Mouse (Mus musculus): ENCODE measurements around the gene Zfp810.

Zfp810 gene

DNA sequence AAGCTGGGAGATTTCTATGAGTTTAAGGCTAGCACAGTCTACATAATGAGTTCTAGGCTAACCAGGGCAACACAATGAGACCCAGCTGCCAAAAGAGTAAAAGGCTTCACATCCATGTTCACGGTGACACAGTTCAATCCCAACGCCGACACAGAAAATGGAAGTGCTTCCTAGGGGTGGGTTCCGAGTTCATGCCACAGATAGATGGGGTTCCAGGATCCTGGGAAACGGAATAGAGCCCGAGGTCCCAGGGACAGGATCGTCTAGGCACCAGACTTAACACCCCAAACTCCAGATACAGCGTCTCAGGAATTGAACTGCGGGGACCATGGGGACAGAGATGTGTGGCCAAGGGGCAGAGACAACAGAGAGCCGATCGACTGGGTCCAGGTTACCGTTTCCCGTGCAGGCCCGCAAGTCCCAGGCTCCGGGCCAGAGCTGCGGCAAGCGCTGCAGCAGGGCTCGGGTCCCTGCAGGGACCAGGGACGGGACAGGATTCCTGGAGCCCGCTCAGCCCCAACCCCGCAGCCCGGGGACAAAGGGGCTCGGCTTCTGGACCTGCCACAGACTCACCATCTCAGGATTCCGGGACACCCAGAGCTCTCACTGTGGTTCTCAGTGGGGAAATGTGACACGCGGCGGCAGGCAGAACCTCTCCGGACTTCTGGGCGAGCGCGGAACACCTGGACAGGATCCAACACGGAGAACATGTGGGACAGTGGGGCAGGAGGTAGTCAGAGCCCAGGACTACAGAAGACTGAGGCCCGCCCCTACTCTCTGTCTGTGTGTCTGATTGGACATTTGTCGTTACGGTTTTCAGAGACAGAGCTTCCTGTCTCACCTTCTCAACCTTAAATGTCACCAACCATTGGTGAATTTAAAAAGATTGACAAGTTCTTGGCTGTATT lies 48.0 kb downstream of the Zfp810 start, which contains the start of gene Zfp599:
Zfp599 (minus strand) TSS at position 712 of the 908 bp plus-strand sequence.
- DNase-seq: peak; percentile 68

DNA sequence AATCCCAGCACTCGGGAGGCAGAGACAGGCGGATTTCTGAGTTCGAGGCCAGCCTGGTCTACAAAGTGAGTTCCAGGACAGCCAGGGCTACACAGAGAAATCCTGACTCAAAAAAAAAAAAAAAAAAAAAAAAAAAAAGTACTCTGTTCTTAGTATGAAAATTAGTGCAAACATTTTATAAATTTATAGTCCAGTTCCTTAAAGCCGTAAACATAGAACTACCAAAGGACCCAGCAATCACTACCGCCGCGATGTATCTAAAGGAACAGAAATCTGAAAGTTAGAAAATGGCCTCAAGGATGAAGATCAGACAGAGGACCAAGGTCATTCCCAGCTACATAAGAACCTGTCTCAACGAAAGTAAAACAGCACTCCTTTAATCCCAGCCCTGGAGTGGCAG lies 48.7 kb downstream of the Zfp810 start:
- no peak for DNase-seq

DNA sequence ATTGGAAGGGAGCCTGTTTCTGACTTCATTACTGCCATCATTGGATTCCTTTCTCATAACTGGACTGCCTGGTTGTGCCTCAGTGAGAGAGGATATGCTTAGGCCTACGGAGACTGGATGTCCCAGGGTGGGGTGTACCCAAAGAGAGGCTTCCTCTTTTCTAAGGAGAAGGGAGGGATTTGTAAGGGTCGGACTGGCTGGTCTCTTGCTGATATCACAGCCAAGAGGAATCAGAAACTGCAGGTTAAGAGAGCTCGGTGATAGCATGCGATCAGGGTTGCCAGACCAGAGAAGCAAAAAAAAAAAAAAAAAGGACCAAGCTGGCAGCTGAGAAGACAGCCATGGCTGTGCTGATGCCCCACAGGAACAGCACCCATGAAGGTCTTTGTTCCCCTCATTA lies 50.9 kb downstream of the Zfp810 start:
- DNase-seq: no peak

DNA sequence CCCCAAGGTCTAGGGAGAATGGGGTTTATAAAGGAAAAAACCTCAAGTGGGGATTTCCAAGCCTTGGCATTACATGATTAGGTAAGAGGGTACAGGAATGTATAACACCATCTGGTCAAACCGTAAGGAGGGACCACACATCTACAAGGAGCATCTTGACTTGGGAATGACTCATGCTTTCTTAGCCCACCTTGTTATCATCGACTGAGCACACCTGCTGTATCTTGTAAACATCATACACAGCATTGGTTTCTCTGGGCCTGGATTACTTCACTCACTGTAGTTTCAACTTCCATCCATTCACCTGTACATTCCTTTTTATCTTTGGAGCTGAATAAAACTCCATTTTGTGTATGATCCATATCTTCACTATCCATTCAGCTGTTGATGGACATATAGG lies 63.2 kb downstream of the Zfp810 start:
- no peak for DNase-seq

DNA sequence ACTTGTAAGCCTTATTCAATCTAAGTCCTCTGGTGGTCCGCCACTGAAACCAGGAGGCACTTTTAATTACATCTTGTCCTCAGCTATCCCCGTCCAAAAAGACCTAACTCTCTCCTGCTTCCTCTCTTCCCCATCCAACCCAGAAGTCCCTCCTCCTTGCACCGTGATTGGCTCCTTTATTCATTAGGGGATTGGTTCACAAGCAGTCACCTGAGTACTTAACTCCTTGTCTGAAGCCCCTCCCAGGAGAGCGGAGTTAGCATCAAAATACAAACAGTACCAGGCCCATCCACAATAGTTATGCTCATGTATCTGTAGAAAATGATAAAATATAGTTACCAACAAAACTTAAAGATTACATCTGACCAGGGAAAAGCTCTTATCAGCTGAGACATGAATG lies 67.4 kb downstream of the Zfp810 start:
- DNase-seq: no peak

DNA sequence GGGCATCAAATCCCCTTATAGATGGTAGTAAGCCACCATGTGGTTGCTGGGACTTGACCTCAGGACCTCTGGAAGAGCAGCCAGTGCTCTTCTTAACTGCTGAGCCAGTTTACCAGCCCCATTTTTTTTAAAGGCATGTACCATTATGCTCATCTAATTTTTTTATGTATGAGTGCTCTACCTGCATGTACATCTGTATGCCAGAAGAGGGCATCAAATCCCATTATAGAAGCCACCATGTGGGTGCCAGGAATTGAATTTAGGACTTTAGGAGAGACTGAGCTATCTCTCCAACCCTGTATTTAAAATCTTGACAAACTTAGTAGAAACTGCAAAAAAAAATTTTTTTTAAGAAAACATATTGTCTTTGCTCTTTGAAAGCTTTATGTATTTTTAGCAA lies 76.9 kb downstream of the Zfp810 start:
- no peak for DNase-seq

DNA sequence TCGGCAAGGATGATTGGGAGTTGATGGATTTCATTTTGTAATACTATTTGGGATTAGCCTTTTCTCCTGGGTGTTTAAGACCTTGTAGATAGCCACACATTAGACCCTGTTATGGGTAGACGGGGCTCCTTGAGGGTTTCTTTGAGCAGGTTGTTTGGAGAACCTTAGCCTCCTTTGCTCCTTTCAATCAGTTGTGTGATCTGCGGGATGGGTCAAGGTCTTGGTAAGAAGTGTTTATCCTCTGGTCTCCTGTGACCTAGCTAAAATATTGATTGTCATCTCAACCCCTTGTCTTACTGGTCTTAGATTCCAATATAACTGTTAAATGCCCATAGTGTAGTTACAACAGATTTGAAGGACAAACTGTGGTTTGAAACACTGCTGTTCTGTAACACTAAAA lies 77.4 kb downstream of the Zfp810 start:
- no peak for DNase-seq

DNA sequence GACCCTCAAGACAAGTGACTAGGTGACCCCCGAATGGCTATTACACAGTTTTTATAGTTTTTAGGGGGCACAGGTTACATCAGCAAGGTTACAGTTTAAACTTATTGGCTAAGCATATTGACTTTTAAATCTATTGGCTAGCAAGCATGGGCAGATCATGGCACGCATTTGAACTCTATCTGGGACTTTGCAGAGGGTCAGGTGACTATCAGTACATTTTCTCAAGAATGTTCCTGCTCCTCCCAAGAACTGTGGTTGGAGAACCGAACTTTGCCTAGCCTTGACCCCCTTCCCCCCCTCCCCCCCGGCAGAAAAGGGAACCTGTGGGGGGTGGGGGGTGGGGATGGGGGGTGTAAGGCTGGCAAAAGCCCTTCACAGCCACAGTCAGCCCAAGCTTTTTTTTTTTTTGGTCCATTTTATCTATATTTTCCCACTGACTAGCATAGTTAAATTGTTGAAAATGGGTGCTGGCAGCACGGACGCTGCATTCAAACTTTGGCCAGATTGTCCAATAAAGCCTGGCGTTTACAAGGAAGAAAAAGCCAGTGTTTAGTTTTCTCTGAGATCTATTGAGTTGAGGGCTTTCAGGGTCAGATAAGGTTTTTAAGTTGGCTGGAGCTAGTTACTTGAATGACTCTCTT lies 77.9 kb downstream of the Zfp810 start:
- DNase-seq: no peak

DNA sequence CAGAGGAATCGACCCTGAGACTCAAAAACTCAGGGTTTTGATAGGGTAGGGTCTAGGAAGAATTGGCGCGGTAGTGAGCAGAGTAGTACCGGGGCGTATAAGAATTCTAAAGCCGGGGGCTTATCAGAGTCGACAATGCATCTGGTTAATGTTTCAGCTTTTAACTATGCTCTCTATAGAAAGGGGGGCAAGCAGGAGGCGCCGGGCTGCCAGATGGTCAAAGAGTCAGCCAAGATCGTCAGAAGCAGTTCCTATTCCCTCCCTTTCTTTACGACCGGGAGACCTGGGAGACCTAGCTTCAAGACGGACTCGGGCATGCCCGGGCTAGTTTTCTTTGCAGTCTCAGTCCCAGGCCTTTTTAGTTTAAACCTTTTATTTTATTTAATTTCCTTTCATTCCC lies 80.6 kb downstream of the Zfp810 start:
- DNase-seq: peak; percentile 52 to 73
